Mouse (Mus musculus) thymus, postnatal 36 days (tissue): ENCODE data around the gene Ncbp2.

Experiments used
- DNase-seq, 2 experiments: peaks; one replicate each; pipeline ENCODE4 v3.0.0; 2022; ENCODE audit warnings: mixed read lengths in 2 of 2

Ncbp2 gene

DNA sequence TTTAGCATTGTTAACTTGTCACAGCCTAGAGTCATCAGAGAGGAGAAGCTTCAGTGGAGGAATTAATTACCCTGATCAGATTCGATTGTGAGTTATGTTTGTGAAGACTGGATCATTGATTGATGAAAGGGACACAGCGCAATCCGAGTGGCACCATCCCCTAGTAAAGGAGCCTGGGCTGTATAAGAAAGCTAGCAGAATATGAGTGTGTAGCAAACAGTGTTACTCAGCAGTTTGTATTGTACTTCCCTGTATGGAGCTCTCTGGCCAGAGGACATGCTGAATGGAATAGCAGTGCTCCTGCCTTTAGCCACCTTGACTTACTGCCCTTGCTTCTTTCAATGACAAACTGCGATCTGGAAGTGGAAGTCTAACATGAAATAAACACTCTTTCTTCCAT is 62.0 kb downstream of the Ncbp2 start:
- DNase-seq, result no peak
